Mouse (Mus musculus) liver, postnatal 0 days (tissue): ENCODE measurements at regions not wholly inside any gene's neighbourhood (a gene's known extent, or its start where the extent isn't known, plus 50 kb on each side); places are given as distances from the start of the nearest gene placed in this dataset.

Experiments used
- CTCF ChIP-seq: sonication (generic); IDR thresholded peaks from 2 replicates; pipeline ENCODE4 v1.5.1; 2016; ENCODE audit warnings: antibody characterized with exemption, low read depth
- EP300 ChIP-seq: IDR thresholded peaks from 2 replicates; pipeline ENCODE4 v1.6.1; 2016; ENCODE audit warnings: antibody characterized with exemption, low read depth, mild to moderate bottlenecking

DNA sequence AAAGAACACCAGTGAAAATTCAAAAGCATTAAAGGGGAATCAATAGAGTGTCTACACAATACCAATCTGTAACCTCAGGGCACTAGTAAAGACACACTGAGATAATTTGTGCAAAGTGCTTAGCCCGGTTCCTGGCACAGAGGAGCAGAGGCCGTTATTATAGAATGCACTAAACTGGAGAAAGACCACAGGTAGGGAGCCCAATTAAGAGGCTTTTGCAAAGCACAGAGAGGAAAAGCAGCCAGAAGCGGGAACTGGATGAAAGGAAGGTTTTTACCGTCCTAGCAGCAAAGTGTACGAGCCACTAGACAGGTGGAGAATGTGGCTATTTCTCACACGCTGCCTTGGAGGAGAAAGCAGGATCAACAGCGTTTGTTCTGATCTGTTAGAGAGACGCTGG, 518.9 kb upstream of the Nox3 start:
- no peak for TF ChIP-seq CTCF
- no peak for TF ChIP-seq EP300
